Comparison of ENCODE assay signal across 8 mouse cellular contexts in genomic region chr3:90253653-90254418, GRCm38 (mm10). TPM values are rescaled to one million over a fixed set of nuclear protein-coding genes. Genes with fewer than 3 reads are reported as not detected.
DNase-seq lines count a peak whose midpoint lies in the region; ATAC-seq and TF ChIP-seq lines count a peak whose summit lies in the region.

Gene Crtc2 (plus strand): TSS chr3:90254163.

- TF ChIP-seq CTCF in bone marrow, adult 2 months (IDR thresholded peaks at IDR 0.05; ENCODE audit: control insufficient read depth, insufficient read depth, low read length), result no peak
- TF ChIP-seq CTCF in midbrain, postnatal 0 days (IDR thresholded peaks at IDR 0.05), result no peak

- peak; percentile 96 for DNase-seq in 416B (ENCODE audit: low read depth)
- peak; percentile 98 for DNase-seq in heart, adult 8-10 months (ENCODE audit: low spot score)
- DNase-seq in kidney, adult 9 months, result peak; percentile 98
- peak; percentile 95 for DNase-seq in limb, embryonic 14.5 days (ENCODE audit: low spot score)
- DNase-seq in midbrain, postnatal 0 days (ENCODE audit: low spot score), result peak; percentile 98
- peak; percentile 85 to 91 for DNase-seq in spleen, postnatal 14 days (ENCODE audit: low spot score in 2 of 2)

- H3K4me2 ChIP-seq in embryonic facial prominence, embryonic 15.5 days (replicated peaks), result peak within 1 kb of the TSS; percentile 76
- peak within 1 kb of the TSS; percentile 76 for H3K4me2 ChIP-seq in limb, embryonic 14.5 days (replicated peaks; ENCODE audit: low read depth, low read length, severe bottlenecking)
- peak within 1 kb of the TSS; percentile 81 for H3K4me2 ChIP-seq in midbrain, postnatal 0 days (ENCODE audit: low read depth, low read length, poor library complexity, severe bottlenecking)

- peak within 1 kb of the TSS; percentile 84 for H3K4me3 ChIP-seq in bone marrow, adult 2 months (replicated peaks; ENCODE audit: control insufficient read depth, low read depth, low read length)
- peak within 1 kb of the TSS; percentile 95 for H3K4me3 ChIP-seq in embryonic facial prominence, embryonic 15.5 days (replicated peaks)
- peak within 1 kb of the TSS; percentile 65 for H3K4me3 ChIP-seq in limb, embryonic 14.5 days (replicated peaks; ENCODE audit: low read length)
- H3K4me3 ChIP-seq in midbrain, postnatal 0 days (ENCODE audit: low read depth, low read length), result peak within 1 kb of the TSS; percentile 92

- H3K27me3 ChIP-seq in embryonic facial prominence, embryonic 15.5 days, result no peaks in the 10 kb centered on the region
- H3K27me3 ChIP-seq in limb, embryonic 14.5 days (ENCODE audit: control insufficient read depth, insufficient read depth, low read length), result no peaks in the 10 kb centered on the region
- no peaks in the 10 kb centered on the region for H3K27me3 ChIP-seq in midbrain, postnatal 0 days (ENCODE audit: insufficient read depth, low read length)

- no peaks in the 10 kb centered on the region for H3K9me3 ChIP-seq in embryonic facial prominence, embryonic 15.5 days (replicated peaks)
- H3K9me3 ChIP-seq in limb, embryonic 14.5 days (ENCODE audit: control insufficient read depth, low read length), result no peaks in the 10 kb centered on the region
- H3K9me3 ChIP-seq in midbrain, postnatal 0 days (ENCODE audit: low read length), result no peaks in the 10 kb centered on the region

- H3K36me3 ChIP-seq in embryonic facial prominence, embryonic 15.5 days, result peaks cover 38% of the 10 kb centered on the region
- peaks cover 43% of the 10 kb centered on the region for H3K36me3 ChIP-seq in limb, embryonic 14.5 days (ENCODE audit: control insufficient read depth, insufficient read depth, low read length)
- peaks cover 23% of the 10 kb centered on the region for H3K36me3 ChIP-seq in midbrain, postnatal 0 days (ENCODE audit: insufficient read depth, low read length)

- peak within 1 kb of the TSS; percentile 82 for H3K9ac ChIP-seq in embryonic facial prominence, embryonic 15.5 days
- H3K9ac ChIP-seq in limb, embryonic 14.5 days (ENCODE audit: low read depth, low read length, severe bottlenecking), result peak within 1 kb of the TSS; percentile 83
- H3K9ac ChIP-seq in midbrain, postnatal 0 days (replicated peaks; ENCODE audit: low read length, poor library complexity, severe bottlenecking), result peak within 1 kb of the TSS; percentile 84

- ATAC-seq in embryonic facial prominence, embryonic 15.5 days (ENCODE audit: insufficient number of reproducible peaks, low FRiP score, low TSS enrichment, low read depth), result peak; percentile 97
- ATAC-seq in limb, embryonic 14.5 days (ENCODE audit: low FRiP score, low read depth), result peak; percentile 97
- peak; percentile 96 for ATAC-seq in midbrain, postnatal 0 days (ENCODE audit: low FRiP score)

- H3K4me1 ChIP-seq in bone marrow, adult 2 months (ENCODE audit: control insufficient read depth, insufficient read depth, low read length), result peaks cover 3% of the 10 kb centered on the region; the same call in 1 of the 2 replicates
- H3K4me1 ChIP-seq in embryonic facial prominence, embryonic 15.5 days, result peaks cover 23% of the 10 kb centered on the region
- peaks cover 9% of the 10 kb centered on the region for H3K4me1 ChIP-seq in limb, embryonic 14.5 days (ENCODE audit: control insufficient read depth, insufficient read depth, low read length)
- H3K4me1 ChIP-seq in midbrain, postnatal 0 days (ENCODE audit: insufficient read depth, low read length), result peaks cover 9% of the 10 kb centered on the region

- peak; percentile 78; the same call in 1 of the 2 replicates for TF ChIP-seq POLR2A in bone marrow, adult 2 months (IDR thresholded peaks at IDR 0.05; ENCODE audit: borderline replicate concordance, control insufficient read depth, low read depth, low read length)
- 0 out of 2 replicates have a peak, but pooled peaks have one; percentile 56 for TF ChIP-seq POLR2A in limb, embryonic 14.5 days (IDR thresholded peaks at IDR 0.05; ENCODE audit: borderline replicate concordance, extremely low read depth, insufficient read depth, insufficient read length)

- H3K27ac ChIP-seq in bone marrow, adult 2 months (ENCODE audit: control insufficient read depth, insufficient read depth, low read depth, low read length, poor library complexity), result peak within 1 kb of the TSS; percentile 79
- H3K27ac ChIP-seq in embryonic facial prominence, embryonic 15.5 days (replicated peaks), result peak within 1 kb of the TSS; percentile 85
- peak within 1 kb of the TSS; percentile 79 for H3K27ac ChIP-seq in limb, embryonic 14.5 days (replicated peaks; ENCODE audit: low read depth, low read length)
- peak within 1 kb of the TSS; percentile 88 for H3K27ac ChIP-seq in midbrain, postnatal 0 days (ENCODE audit: low read depth, low read length)

- 2% methylated on average over 40 of the region's 40 CpGs for WGBS in bone marrow, adult 2 months
- WGBS in embryonic facial prominence, embryonic 15.5 days, result under 1% methylated on average over 40 of the region's 40 CpGs
- WGBS in limb, embryonic 14.5 days, result 2% methylated on average over 36 of the region's 40 CpGs
- WGBS in midbrain, postnatal 0 days, result 1% methylated on average over 39 of the region's 40 CpGs

RNA-seq across cellular contexts. Expression of gene Crtc2, which starts in this region (rescaled TPM):
- 45.5 and 67.3 TPM in 2 replicates for polyA plus RNA-seq in bone marrow, adult 2 months (2011; ENCODE audit: insufficient read depth, insufficient read length, low replicate concordance, missing spikeins)
- 24.7 and 27.8 TPM in 2 replicates for polyA plus RNA-seq in embryonic facial prominence, embryonic 15.5 days (2015; fragmentation: Nextera tagmentation; extraction: Ambion mirVana)
- total RNA-seq in heart, adult 8-10 months (2022), result 10 to 100 TPM; 16.0 to 18.5 (median 16.4) TPM
- polyA plus RNA-seq in limb, embryonic 14.5 days (2012; rRNA removed), result 71.8 and 109 TPM in 2 replicates
- 17.5 and 18.1 TPM in 2 replicates for polyA plus RNA-seq in limb, embryonic 14.5 days (2014; fragmentation: Nextera tagmentation; extraction: Ambion mirVana)
- 19.5 and 20.4 TPM in 2 replicates for total RNA-seq in midbrain, postnatal 0 days (2014; rRNA removed)
- 17.2 and 18.9 TPM in 2 replicates for polyA plus RNA-seq in midbrain, postnatal 0 days (2015; fragmentation: Nextera tagmentation; extraction: Ambion mirVana)

Comparison
In these comparisons a context has a peak if more than half of its experiments do, and no peak if none do; other contexts are left out.
1. Peak in every context shown above with its lines: DNase-seq, ATAC-seq, H3K4me3 ChIP-seq and H3K27ac ChIP-seq.